Mouse (Mus musculus) spleen, adult 2 months (tissue): ENCODE data around the gene Pate2.

Experiments
- CTCF ChIP-seq: fragments of 200-500 bp; IDR thresholded peaks from 2 replicates; pipeline ENCODE4 v1.5.1; 2011; ENCODE audit warnings: mild to moderate bottlenecking, inconsistent platforms; ENCODE audit not compliant: insufficient read depth, insufficient read length, insufficient replicate concordance; ENCODE audit errors: extremely low read depth
- POLR2A ChIP-seq: fragments of 200-500 bp; IDR thresholded peaks from 2 replicates; pipeline ENCODE4 v1.6.1; 2011; ENCODE audit warnings: low read depth, low read length, inconsistent platforms

- TF ChIP-seq CTCF = no peak
- TF ChIP-seq POLR2A = no peak
Measured at GRCm38 (mm10) chr9:35539001-35539750, 30.9 kb upstream of the Pate2 start.
